Mouse (Mus musculus) midbrain, embryonic 11.5 days (tissue): ENCODE measurements around the gene Wdr95. TPM values are rescaled to one million over a fixed set of nuclear protein-coding genes. Genes with fewer than 3 reads are reported as not detected.
A peak's percentile ranks its signal among the peaks of the same experiment; 100 is the strongest.

Source experiments
- ATAC-seq: fragments of 200-750 bp; cut with Nextera tagmentation; 2 replicates; pipeline ENCODE4 v1.8.0; 2017; ENCODE audit warnings: moderate TSS enrichment, moderate library complexity; ENCODE audit not compliant: low FRiP score
- DNase-seq: peaks from one replicate; pipeline ENCODE4 v3.0.0; 2015; ENCODE audit warnings: low spot score; ENCODE audit errors: missing footprints
- H3K27ac ChIP-seq: fragments of 300-500 bp; sonication (generic); 2 replicates; pipeline ENCODE4 v1.5.1; 2014; ENCODE audit warnings: low read depth, low read length
- H3K27me3 ChIP-seq: fragments of 300-500 bp; sonication (generic); 2 replicates; pipeline ENCODE4 v1.6.1; 2014; ENCODE audit warnings: mild to moderate bottlenecking, low read length, moderate library complexity, mixed read lengths; ENCODE audit not compliant: control insufficient read depth, insufficient read depth
- H3K36me3 ChIP-seq: fragments of 300-500 bp; sonication (generic); 2 replicates; pipeline ENCODE4 v1.6.1; 2014; ENCODE audit warnings: mild to moderate bottlenecking, low read length, moderate library complexity, mixed read lengths; ENCODE audit not compliant: control insufficient read depth, insufficient read depth
- H3K4me1 ChIP-seq: fragments of 300-500 bp; sonication (generic); 2 replicates; pipeline ENCODE4 v1.6.1; 2014; ENCODE audit warnings: low read length; ENCODE audit not compliant: control insufficient read depth, insufficient read depth
- H3K4me2 ChIP-seq: fragments of 300-500 bp; sonication (generic); 2 replicates; pipeline ENCODE4 v1.6.1; 2014; ENCODE audit warnings: mild to moderate bottlenecking, moderate library complexity
- H3K4me3 ChIP-seq: fragments of 300-500 bp; sonication (generic); 2 replicates; pipeline ENCODE4 v1.5.1; 2014; ENCODE audit warnings: low read depth, low read length
- H3K9ac ChIP-seq: fragments of 300-500 bp; sonication (generic); 2 replicates; pipeline ENCODE4 v1.6.1; 2014; ENCODE audit warnings: low read length
- H3K9me3 ChIP-seq: fragments of 300-500 bp; sonication (generic); 2 replicates; pipeline ENCODE4 v1.6.1; 2016; ENCODE audit warnings: low read length; ENCODE audit not compliant: control insufficient read depth
- WGBS: fragments of 180-500 bp; shearing (Covaris S2); extraction: QIAGEN DNeasy Blood & Tissue Kit; methylation state at CpG from one replicate; pipeline ENCODE4 v1.1.7; 2014; 5-methylcytosine and 5-hydroxymethylcytosine counted together
- polyA plus RNA-seq: library from polyadenylated mRNA; unstranded; fragments of >200 nt; fragmentation: Nextera tagmentation; extraction: Ambion mirVana; gene quantifications from 2 replicates; pipeline ENCODE4 v1.2.1, GENCODE M21; 2014

Wdr95 gene
- polyA plus RNA-seq, 1 experiment from 2014 or later, result 0.08 TPM

DNA sequence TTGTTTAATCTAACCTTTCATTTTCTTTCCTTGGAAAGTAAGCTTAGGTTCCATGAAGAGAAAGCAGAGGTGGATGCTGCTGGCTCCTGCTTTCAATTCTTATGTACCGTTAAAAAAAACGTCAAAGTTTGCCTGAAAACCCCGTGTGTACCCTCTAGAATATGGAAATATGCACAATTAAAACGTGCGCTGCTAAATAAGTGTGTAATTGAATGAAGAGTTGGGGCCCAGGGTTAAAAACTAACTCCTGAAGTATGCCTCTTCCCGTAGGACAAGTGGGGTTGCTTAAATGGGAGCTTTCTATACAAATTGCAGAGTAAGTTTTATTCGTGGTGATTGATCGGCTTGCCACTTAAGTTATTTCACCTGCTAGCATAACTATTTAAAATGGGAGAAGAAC, 108.8 kb downstream of the Wdr95 start:
- WGBS, result 73% methylated on average over 8 of the region's 8 CpGs
- ATAC-seq (no peak), DNase-seq (peak; percentile 92)
- Histone ChIP-seq H3K4me1 (peaks cover 15% of the 10 kb centered on the region), H3K27ac (no peak overlapping the region), H3K9me3 (no peaks in the 10 kb centered on the region), H3K4me2 (peak overlapping the region; percentile 91), H3K4me3 (peak overlapping the region; percentile 14; the same call in 1 of the 2 replicates), H3K36me3 (0 out of 2 replicates have a peak, but pooled peaks cover 4% of the 10 kb centered on the region), H3K9ac (peak overlapping the region; percentile 68), H3K27me3 (no peaks in the 10 kb centered on the region)

GRCm38 (mm10) chr5:149641277-149641892, 112.9 kb downstream of the Wdr95 start:
- Histone ChIP-seq H3K36me3 (no peaks in the 10 kb centered on the region), H3K4me2 (no peak overlapping the region), H3K4me3 (no peak overlapping the region), H3K27me3 (no peaks in the 10 kb centered on the region), H3K27ac (no peak overlapping the region), H3K9ac (no peak overlapping the region), H3K9me3 (no peaks in the 10 kb centered on the region), H3K4me1 (0 out of 2 replicates have a peak, but pooled peaks cover 3% of the 10 kb centered on the region)
- 88% methylated on average over 8 of the region's 8 CpGs for WGBS
- ATAC-seq (no peak), DNase-seq (peak; percentile 76)

DNA sequence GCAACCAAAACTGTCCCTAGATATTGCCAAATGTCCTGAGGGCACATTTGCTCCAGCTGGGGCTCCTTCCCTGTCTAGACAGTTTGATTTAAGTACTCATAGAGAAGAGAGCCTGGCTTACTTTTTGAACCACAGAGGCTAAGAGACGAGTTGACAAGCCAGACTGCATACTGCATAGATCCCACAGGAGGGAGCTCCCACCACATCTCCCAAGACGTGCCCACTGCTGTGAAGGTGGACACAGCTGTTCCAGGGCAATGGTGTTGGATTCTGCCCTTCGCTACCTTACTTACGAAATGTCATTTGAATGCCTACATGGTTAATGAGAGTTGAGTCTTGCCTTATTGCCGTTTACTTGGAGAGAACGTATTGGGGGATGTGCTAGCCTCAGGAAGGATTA, 113.9 kb downstream of the Wdr95 start:
- ATAC-seq, result no peak; the same call in 1 of the 2 replicates
- Histone ChIP-seq H3K27me3 (no peaks in the 10 kb centered on the region), H3K4me2 (no peak overlapping the region), H3K9me3 (no peaks in the 10 kb centered on the region), H3K9ac (no peak overlapping the region), H3K4me1 (0 out of 2 replicates have a peak, but pooled peaks cover 1% of the 10 kb centered on the region), H3K36me3 (no peaks in the 10 kb centered on the region), H3K4me3 (no peak overlapping the region), H3K27ac (no peak overlapping the region)
- 56% methylated on average over 6 of the region's 6 CpGs for WGBS
- DNase-seq, result peak; percentile 84

DNA sequence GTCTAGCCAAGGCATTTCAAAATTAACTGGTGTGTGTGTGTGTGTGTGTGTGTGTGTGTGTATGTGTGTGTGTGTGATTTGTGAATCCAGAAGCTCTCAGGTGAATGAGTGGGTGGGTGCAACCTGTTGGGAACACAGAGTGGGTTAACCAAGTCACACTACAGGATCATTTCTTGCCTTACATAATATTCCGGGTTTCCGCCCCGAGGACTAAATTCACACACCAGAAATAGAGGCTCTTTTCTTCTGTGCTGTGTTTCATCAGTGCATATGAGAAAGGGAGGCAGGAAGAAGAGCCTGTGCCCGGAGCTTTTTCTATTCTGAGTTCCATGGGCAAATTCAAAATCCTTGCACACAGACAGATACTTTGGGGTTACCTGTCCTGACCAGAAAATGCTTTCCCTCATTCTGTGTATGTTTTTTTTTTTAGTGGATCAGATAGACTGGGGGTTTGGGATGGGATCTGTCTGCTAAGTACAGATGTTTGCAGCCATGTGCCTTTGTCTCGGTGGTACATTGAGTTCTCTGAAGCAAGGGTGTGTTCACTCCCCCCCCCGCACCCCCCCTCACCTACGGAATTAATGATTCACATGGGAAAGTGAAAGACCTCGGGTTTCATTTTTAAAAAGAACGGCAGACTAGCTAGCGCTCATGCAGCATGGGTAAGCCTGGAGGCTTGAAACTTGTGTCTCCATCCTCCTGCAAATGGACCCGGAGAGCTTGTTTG, 114.5 kb downstream of the Wdr95 start:
- H3K4me2 ChIP-seq, result no peak overlapping the region
- no peaks in the 10 kb centered on the region for H3K9me3 ChIP-seq
- no peaks in the 10 kb centered on the region for H3K4me1 ChIP-seq
- no peaks in the 10 kb centered on the region for H3K27me3 ChIP-seq
- WGBS, result 86% methylated on average over 11 of the region's 11 CpGs
- no peak overlapping the region for H3K27ac ChIP-seq
- ATAC-seq (no peak), DNase-seq (peak; percentile 31)
- H3K4me3 ChIP-seq, result no peak overlapping the region
- no peak overlapping the region for H3K9ac ChIP-seq
- H3K36me3 ChIP-seq, result no peaks in the 10 kb centered on the region

GRCm38 (mm10) chr5:149647367-149648115, 119.1 kb downstream of the Wdr95 start:
- H3K27ac ChIP-seq, result no peak overlapping the region
- no peaks in the 10 kb centered on the region for H3K4me1 ChIP-seq
- H3K36me3 ChIP-seq, result no peaks in the 10 kb centered on the region
- DNase-seq (no peak), ATAC-seq (no peak)
- H3K4me3 ChIP-seq, result no peak overlapping the region
- 68% methylated on average over 8 of the region's 8 CpGs for WGBS
- H3K27me3 ChIP-seq, result no peaks in the 10 kb centered on the region
- H3K4me2 ChIP-seq, result no peak overlapping the region
- no peak overlapping the region for H3K9ac ChIP-seq
- no peaks in the 10 kb centered on the region for H3K9me3 ChIP-seq

- no peaks in the 10 kb centered on the region for H3K9me3 ChIP-seq
- WGBS, result 82% methylated on average over 4 of the region's 4 CpGs
- no peaks in the 10 kb centered on the region for H3K27me3 ChIP-seq
- H3K27ac ChIP-seq, result no peak overlapping the region
- ATAC-seq, result no peak
- no peaks in the 10 kb centered on the region for H3K36me3 ChIP-seq
- no peaks in the 10 kb centered on the region for H3K4me1 ChIP-seq
- no peak overlapping the region for H3K4me2 ChIP-seq
- DNase-seq, result no peak
- H3K4me3 ChIP-seq, result no peak overlapping the region
- H3K9ac ChIP-seq, result no peak overlapping the region
These were observed 119.7 kb downstream of the Wdr95 start for GRCm38 (mm10) chr5:149648196-149648595.

DNA sequence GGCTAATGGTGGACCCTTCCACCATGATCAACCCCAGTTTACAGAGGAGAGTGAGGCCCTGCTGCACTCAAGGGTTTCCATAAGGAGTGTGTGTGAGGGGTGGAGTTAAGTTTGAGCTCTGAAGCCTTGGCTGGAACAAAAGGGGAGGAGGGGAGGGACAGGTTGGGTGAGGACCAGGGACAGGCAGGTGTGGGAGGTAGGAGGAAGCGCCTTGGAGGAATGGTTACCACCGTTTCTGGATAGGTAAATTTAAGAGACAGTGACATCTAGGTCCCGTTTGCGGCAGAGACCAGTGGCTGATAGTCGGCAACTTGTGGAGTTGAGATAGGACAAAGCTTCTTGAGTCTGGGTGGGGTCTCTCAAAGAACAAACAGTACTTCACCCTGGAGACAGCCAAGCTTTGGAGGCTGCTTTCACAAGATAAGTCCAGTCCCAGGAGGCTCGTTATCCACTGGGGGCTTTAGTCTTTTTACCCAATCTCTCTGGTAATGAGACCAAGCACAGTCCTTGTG, 120.5 kb downstream of the Wdr95 start:
- H3K36me3 ChIP-seq, result no peaks in the 10 kb centered on the region
- no peak overlapping the region for H3K4me3 ChIP-seq
- H3K9ac ChIP-seq, result no peak overlapping the region
- H3K4me1 ChIP-seq, result no peaks in the 10 kb centered on the region
- DNase-seq (no peak), ATAC-seq (no peak)
- no peak overlapping the region for H3K27ac ChIP-seq
- H3K4me2 ChIP-seq, result no peak overlapping the region
- 72% methylated on average over 6 of the region's 6 CpGs for WGBS
- H3K9me3 ChIP-seq, result no peaks in the 10 kb centered on the region
- no peaks in the 10 kb centered on the region for H3K27me3 ChIP-seq

- WGBS, result 88% methylated on average over 14 of the region's 14 CpGs
- no peaks in the 10 kb centered on the region for H3K36me3 ChIP-seq
- ATAC-seq (no peak), DNase-seq (no peak)
- no peak overlapping the region for H3K27ac ChIP-seq
- no peak overlapping the region for H3K9ac ChIP-seq
- H3K4me3 ChIP-seq, result no peak overlapping the region
- no peaks in the 10 kb centered on the region for H3K9me3 ChIP-seq
- H3K4me2 ChIP-seq, result no peak overlapping the region
- no peaks in the 10 kb centered on the region for H3K27me3 ChIP-seq
- no peaks in the 10 kb centered on the region for H3K4me1 ChIP-seq
These were observed 121.2 kb downstream of the Wdr95 start for GRCm38 (mm10) chr5:149649499-149650178.
